Mouse (Mus musculus): Measurements from ENCODE around the gene Angptl1. TPM values are rescaled to one million over a fixed set of nuclear protein-coding genes. Genes with fewer than 3 reads are reported as not detected.

Gene Angptl1
- total RNA-seq (2021) = 10 to 100 TPM; 80.8 to 88.8 TPM
- long read RNA-seq, experiment 1, transcript Angptl1-201 (5 exons, 2,651 nt) = major isoform, 101 of 115 reads
- long read RNA-seq, experiment 1, partial matches to known transcripts = 9 of 115 reads
- long read RNA-seq, experiment 1, other reads (novel, unspliced or antisense) = 3 of 115 reads
- long read RNA-seq, experiment 2, transcript Angptl1-201 (5 exons, 2,651 nt) = major isoform, 100 of 108 reads
- long read RNA-seq, experiment 2, partial matches to known transcripts = 4 of 108 reads
- long read RNA-seq, experiment 2, other reads (novel, unspliced or antisense) = 2 of 108 reads

DNA sequence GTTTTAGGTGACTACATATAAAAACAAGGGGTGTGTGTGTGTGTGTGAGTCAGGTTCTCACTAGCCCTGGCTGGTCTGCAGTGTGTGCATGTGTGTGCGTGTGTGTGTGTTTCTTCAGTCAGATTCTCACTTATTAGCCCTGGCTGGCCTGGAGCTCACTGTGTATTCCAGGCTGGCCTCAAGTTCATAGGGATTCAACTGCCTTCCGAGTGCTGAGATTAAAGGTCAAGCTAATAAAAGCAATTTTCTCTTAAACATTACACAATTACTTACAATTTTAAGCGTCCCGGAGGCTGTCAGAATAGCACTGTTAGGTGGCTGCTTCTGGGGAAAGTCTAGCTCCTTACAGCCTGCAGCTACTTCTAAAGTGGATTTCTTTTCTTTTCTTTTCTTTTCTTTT lies at the start of gene Angptl1:
Gene Angptl1, plus strand, starts transcription at position 386 of the 400 bp plus-strand sequence.
- DNase-seq (ENCODE audit: low spot score in 2 of 2) = no peak

DNA sequence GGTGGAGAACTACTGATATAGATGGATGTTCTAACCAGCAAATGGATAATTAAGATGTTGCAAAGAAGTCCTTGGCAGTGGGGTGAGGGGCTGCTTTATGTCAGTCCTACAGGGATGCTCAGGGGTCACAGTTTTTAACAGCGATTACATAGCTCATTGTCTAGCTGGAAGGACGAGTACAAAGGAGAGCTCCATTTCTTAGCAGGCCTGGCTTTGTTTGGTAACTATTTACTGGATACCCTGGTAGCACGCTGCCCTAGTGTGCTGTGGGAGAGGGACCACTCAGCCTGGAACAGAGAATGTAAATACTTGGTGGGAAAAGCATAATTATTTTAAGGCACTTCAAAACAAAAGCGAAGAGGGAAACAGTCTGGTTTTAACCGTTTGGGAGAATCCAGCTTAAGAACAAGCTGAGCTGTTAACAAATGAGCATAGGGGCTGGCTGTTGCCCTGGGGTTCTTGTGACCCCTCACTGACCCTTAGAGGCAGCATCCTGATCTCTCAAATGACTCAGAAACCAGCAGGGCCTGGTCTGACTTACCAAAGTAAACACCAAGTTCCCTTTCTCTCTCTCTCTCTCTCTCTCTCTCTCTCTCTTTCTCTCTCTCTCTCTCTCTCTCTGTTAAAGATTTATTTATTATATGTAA lies 48.4 kb upstream of the Angptl1 start:
- no peak for DNase-seq (ENCODE audit: low spot score in 2 of 2)

DNA sequence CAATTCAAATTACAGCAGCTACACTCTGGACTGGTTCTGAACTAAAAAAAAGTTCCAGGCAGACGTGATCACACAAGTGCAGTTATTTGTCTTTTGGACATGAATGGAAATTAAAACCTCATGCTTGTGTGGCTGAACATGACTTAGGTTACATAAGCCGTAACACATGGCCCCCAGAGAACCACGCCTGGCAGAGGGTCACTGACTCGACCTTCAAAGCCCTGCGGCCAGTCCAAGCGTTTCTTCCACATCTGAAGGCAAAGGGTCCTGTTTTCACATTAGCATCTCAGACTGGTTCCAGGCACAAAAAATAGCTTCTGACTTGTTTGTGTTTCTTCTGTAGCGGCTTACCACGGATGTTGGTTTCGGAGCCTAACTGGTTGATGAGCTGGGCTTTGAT lies 42.1 kb upstream of the Angptl1 start:
- DNase-seq (ENCODE audit: low spot score in 2 of 2) = peak in 1 of 2 experiments; percentile 57

- no peak for DNase-seq (ENCODE audit: low spot score in 2 of 2)
Observed at GRCm38 (mm10) chr1:156801276-156801675, 37.1 kb upstream of the Angptl1 start.

DNA sequence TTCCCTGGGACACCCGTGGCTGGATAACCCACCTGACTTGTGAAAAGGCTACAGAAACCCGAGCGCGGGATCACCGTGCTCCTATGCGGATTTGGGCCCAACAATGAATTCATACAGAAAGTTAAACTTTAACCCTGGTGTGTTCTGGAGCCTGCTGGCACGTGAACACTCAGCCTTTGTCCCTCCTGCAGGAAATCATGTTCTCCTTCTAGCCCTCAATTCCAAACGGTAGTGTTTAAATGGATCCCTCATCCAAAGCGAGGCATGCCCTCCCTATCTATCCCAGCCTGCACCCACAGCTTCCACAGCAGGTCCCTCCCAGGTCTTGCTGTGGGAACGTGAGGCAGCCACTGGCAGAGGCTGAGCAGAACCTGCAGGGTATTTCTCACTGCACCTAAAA lies 30.0 kb upstream of the Angptl1 start:
- DNase-seq (ENCODE audit: low spot score in 2 of 2) = no peak

DNA sequence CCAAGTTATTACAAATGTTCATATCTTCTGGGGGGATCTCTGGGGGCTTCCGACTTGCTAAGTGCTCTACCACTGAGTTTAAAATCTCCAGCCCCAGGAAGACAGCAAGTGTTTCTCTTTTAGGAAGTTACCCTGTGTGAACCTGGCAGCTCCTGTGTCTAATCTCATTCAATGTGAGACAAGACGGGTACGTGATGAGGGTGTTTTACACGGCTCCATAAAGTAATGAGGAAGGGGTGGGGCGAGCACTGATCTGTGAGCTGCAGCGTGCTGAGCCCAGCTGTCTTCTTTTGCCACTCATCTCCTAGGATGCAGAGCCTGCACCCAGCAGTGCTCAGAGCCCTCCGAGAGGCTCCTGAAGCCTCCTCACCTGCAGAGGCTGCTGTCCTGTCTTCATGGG lies 26.4 kb upstream of the Angptl1 start:
- DNase-seq (ENCODE audit: low spot score in 2 of 2) = no peak

DNA sequence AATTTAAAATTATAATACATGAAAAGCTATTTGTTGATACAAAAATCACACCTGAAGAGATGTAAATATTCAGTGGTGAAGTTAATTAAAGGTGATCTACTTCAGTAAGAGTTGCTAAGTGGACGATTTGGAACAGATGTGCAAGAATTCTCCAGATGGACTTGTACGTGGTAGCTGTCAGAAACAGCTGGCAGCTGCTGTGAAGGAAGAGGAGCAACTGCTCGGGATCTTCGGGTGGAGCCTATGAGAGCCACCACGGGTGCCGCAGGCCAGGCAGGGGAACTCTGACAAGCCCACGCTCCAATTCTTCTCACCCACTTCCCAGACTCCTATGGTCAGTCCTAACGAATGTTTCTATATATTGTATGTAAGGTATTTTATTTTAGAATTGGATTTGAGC lies 25.6 kb upstream of the Angptl1 start:
- no peak for DNase-seq (ENCODE audit: low spot score in 2 of 2)

DNA sequence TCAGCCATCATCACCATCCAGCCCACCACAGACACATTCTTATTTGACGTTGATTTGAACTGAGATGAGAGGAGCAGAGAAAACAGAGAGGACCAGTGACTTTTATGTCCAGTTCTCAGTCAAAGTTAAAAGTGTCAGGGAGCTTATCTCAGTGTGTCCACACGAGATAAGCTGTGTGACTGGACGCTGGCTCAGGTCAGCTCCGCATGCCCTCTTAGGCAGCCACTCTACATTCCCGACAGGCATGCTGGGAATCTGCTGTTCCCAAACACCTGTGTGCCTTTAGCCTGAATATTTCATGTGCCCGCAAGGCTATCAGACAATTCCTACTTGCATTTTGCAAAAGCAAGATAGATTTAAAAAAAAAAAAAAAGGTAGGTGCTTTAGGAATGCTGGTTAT lies 24.9 kb upstream of the Angptl1 start:
- DNase-seq (ENCODE audit: low spot score in 2 of 2) = no peak

GRCm38 (mm10) chr1:156819236-156819635 lies 19.1 kb upstream of the Angptl1 start:
- no peak for DNase-seq (ENCODE audit: low spot score in 2 of 2)

- peak; percentile 39 to 67 for DNase-seq (ENCODE audit: low spot score in 2 of 2)
Observed at GRCm38 (mm10) chr1:156838695-156839094, 333 bp downstream of the Angptl1 start.

- DNase-seq (ENCODE audit: low spot score in 2 of 2) = no peak
Observed at GRCm38 (mm10) chr1:156841625-156842339, 3.4 kb downstream of the Angptl1 start.

DNA sequence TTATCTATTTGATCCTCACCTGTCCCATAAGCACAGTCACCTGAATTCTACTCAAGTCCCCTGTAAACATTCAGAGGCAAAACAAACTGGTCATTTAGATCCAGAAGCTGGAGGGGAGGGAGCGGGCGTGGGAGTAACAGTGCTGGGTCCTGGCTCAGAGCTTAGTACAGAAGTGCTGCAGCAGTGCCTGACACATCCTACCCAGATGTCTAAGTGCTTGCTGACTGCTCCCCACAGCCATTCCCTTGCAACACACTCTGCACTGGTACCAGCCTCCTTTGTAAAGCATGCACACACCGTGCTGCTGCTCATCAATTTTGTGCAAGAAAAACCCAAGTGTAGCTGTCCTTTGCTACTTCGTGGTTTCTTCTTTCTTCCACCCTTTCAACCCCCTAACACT lies 8.7 kb downstream of the Angptl1 start:
- DNase-seq (ENCODE audit: low spot score in 2 of 2) = no peak

GRCm38 (mm10) chr1:156852409-156852808 lies 14.0 kb downstream of the Angptl1 start:
- no peak for DNase-seq (ENCODE audit: low spot score in 2 of 2)

- DNase-seq (ENCODE audit: low spot score in 2 of 2) = no peak
Observed at GRCm38 (mm10) chr1:156852872-156853271, 14.5 kb downstream of the Angptl1 start.

DNA sequence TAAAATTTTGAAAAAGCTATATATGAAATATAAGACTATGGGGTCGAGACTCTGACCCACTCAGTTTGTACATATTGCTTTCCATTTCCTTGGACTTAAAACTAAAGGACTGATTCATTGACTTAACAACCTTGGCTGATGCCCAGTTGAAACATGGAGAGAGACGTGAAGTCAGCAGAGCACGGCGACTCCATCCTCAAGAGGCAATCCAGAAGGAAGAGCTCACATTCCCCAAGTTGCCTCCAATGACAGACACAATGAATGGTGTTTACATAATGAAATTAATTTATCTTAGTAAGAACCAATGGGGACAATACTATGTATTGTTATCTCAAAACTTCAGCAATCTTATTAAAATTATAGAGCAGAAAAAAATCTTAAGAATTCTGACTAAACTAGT lies 16.2 kb downstream of the Angptl1 start:
- no peak for DNase-seq (ENCODE audit: low spot score in 2 of 2)

GRCm38 (mm10) chr1:156856666-156857065 lies 18.3 kb downstream of the Angptl1 start:
- DNase-seq (ENCODE audit: low spot score in 2 of 2) = no peak

DNA sequence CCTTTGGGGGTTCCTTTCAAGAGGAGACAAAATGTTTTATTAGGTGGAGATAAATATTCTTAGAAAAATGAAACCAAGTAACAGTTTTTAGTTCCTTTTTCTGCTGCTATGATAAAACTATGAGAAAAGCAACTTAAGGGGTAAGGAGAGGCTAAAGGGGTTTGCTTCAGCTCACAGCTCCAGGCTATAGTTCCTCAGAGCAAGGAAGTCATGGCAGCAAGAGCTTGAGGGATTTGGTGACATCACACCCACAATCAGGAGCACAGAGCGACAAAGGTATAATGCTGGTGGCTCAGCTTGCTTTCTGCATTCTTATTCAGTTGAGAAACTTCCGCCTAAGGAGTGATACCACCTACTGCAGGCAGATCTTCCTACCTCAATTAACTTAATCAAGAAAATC lies 20.8 kb downstream of the Angptl1 start:
- DNase-seq (ENCODE audit: low spot score in 2 of 2) = no peak

GRCm38 (mm10) chr1:156859711-156860250 lies 21.4 kb downstream of the Angptl1 start:
- no peak for DNase-seq (ENCODE audit: low spot score in 2 of 2)

DNA sequence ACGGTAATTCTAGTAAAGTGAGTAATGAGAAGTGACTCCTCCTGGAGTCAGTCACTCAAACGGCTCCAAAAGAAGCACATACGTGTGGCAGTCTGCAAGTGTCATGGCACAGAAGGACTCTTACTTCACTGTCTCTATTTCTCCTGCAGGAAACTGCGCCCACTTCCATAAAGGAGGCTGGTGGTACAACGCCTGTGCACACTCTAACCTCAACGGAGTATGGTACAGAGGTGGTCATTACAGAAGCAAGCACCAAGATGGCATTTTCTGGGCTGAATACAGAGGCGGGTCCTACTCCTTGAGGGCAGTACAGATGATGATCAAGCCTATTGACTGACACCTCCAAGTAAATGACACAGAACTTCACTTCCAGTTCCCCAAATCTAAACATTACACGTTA lies 21.9 kb downstream of the Angptl1 start:
- no peak for DNase-seq (ENCODE audit: low spot score in 2 of 2)

- no peak for DNase-seq (ENCODE audit: low spot score in 2 of 2)
Observed at GRCm38 (mm10) chr1:156861475-156862043, 23.2 kb downstream of the Angptl1 start.

- DNase-seq (ENCODE audit: low spot score in 2 of 2) = no peak
Observed at GRCm38 (mm10) chr1:156863726-156864125, 25.4 kb downstream of the Angptl1 start.

- DNase-seq (ENCODE audit: low spot score in 2 of 2) = no peak
Observed at GRCm38 (mm10) chr1:156864240-156864639, 25.9 kb downstream of the Angptl1 start.
